Mouse (Mus musculus): ENCODE measurements around the gene Nrxn2.

The Nrxn2 gene

DNA sequence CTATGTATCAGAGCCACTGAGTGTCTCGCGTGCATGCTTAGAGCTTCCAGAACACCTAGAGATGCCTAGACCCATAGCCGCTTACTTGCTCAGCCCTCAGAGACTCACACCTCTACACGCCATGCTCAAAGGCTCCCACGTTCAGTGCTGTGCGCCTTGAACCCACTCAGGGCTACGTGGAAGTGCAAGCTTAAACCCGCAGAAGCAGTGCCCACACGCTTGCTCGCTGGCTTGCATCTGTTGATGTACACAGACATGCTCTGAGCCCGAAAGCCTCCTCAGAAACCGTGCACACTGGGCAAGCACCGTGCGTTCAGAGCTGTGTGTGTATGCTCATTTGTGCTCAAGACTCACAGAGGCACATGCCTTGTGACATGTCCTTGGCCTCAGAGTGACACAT is 103.8 kb downstream of the Nrxn2 start:
- DNase-seq: no peak

GRCm38 (mm10) chr19:6525023-6525422 is 106.5 kb downstream of the Nrxn2 start:
- DNase-seq: no peak

DNA sequence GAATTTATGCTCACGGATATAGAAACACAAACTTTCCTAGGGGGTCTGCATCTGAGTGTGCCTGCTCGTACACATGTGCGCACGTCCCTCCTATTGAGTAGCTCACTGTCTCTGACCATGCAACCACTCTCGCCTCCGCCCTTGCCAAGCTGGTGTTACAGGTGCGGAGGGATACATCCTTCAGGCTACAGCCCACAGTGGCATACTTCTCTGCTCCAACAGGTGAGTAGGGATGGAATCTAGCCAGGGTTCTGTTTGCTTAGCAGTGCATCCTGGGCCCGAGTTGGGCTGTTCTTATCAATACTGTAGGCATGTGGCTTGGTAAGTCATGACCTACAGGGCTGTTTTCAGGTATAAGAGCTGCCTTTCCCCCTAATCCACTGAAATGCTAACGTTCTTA is 107.5 kb downstream of the Nrxn2 start:
- DNase-seq: no peak

- DNase-seq: no peak
Observed at GRCm38 (mm10) chr19:6527439-6527838, 108.9 kb downstream of the Nrxn2 start.

- DNase-seq: no peak
Observed at GRCm38 (mm10) chr19:6527839-6528531, 109.5 kb downstream of the Nrxn2 start.

DNA sequence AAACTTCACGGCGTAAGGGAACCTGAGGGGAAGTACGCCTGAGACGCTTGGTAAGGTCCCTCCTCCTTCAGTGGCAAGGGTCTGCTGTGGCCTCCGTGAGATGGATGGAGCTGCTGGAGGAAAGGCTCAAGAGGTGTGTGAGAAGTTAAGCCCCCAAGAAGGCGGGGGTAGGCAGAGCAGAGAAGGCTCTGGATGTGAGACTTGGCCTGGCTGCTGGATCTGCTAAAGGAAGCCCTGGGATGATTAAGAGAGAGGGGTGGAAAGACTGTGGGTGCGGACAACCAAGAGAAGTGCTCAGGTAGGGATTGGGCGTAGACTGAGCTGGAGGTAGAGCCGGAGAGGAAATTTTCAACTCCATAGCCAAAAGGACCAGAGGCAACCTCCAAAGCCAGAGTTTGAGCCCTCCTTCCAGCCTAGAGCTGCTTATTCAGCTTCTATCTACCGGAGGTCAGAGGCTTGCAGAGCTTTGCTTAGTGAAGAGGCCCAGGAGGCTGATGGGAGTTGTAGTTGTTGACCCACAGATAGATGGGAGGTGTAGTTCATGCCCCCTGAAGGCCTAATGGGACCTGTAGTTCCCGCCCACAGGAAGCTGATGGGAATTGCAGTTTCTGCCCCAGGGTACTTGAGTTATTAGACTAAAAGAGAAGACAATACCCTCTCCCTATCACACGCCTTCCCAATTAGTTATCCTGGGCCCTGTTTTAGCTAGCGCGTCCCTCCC is 110.9 kb downstream of the Nrxn2 start:
- DNase-seq: peak; percentile 57

DNA sequence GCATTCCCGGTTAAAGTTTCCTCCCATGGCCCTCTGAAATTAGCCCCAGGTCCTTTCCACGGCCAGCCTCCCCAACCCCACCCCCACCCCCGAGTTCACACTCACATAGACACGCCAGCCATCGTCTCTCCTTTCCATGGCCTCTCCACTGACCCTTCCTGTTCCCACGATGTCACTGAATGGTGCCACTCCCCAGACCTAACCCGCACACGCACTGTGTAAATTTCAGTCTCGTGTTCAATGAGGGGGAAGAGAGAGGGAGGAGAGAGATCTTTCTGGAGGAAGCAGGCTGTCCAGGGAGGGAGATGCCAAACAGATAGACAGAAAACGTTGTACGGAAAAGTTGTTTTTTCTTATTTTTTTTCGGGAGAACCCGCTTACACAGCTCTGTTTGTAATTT is 111.8 kb downstream of the Nrxn2 start:
- DNase-seq: no peak

DNA sequence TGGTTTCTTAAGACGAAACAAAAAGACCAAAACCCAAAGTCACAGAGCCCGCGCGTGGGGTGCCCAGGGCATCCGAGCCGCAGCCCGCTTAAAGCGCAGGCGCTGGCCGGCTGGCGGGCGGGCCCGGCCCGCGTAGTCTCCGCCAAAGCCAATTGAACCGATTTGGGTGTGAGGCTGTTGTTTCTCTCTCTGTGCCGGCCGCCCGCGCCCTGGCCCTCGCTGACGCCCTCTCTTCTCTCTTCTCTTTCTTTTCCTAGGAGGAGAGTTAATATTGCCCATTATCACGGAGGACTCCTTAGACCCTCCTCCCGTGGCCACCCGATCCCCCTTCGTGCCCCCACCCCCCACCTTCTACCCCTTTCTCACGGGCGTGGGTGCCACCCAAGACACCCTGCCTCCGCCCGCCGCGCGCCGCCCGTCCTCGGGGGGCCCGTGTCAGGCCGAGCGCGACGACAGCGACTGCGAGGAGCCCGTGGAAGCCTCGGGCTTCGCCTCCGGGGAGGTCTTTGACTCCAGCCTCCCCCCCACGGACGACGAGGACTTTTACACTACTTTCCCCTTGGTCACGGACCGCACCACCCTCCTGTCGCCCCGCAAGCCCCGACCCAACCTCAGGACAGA is 112.6 kb downstream of the Nrxn2 start:
- DNase-seq: peak; percentile 68

DNA sequence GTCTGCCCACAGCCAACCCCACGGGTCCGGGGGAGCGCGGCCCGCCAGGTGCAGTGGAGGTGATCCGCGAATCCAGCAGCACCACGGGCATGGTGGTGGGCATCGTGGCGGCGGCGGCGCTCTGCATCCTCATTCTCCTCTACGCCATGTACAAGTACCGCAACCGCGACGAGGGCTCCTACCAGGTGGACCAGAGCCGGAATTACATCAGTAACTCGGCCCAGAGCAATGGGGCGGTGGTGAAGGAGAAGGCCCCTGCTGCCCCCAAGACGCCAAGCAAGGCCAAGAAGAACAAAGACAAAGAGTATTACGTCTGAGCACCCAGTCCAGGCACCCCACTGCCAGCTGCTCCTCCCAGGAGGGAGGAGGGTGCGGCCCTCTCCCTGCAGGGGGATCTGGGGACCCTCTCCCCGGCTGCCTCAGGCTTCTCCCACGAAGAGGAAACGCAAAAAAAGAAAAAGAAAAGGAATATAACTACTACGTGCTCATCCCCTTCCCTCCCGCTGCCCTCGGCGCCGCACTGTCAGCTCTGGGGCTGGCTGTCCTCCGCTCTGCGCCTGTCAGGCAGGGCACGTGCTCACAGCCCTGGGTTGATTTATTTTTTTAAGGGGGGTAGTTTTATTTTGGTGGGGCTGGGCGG is 113.4 kb downstream of the Nrxn2 start:
- peak; percentile 72 for DNase-seq

- peak; percentile 48 for DNase-seq
Observed at GRCm38 (mm10) chr19:6532656-6533055, 114.1 kb downstream of the Nrxn2 start.

DNA sequence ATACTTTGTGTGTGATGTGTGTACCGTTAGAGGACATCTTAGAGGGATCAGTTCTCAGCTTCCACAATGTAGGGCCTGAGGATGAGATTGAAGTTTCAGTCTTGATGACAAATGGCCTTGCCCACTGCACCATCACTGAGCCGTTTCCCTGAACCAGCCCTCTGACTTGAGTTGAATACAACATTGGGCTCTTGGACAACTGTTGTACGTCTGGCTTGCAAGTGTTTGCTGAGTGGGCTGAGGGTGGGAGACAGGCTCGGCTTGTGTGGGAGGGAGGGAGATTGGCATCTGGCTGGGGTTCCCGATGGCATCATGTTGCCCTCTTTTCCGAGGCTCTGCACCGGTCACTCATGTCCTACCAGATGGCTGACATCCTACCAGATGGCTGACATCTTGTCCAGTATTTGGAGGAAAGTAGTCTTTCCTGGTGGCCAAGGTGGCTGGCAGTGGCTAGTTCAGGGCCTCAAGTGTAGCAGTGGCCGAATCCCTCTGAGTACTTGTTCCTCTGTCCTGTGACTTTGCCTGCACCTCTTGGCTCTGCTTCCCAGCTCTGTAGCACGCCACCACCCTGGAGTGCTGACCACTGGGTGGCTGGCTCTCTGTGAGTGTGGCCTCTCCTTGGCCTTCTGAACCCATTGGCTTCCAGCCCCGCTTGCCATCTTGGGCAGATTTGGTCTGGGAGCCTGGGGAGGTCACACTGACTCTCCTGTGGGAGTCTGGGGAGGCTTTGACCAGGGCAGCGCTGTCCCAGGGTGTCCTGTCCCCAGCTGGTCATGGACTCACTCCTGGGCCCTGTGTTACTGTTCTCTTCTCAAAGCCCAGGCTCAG is 115.0 kb downstream of the Nrxn2 start:
- peak; percentile 44 for DNase-seq

DNA sequence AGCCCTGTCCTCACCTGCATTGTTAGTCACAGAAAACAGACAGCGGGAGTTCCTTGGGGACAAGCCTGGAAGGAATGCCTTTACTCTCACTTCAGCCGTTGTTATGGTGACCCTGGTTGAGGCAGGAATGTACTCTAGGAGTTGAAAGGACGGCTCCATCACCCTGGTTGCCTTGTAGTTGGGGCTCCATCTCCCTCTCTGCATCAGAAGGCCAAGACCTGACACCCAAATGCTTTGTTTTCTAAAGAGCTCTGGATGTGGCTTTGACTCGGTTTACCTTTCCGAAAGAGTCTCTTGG is 115.5 kb downstream of the Nrxn2 start:
- DNase-seq: no peak

GRCm38 (mm10) chr19:6536201-6536600 is 117.7 kb downstream of the Nrxn2 start:
- DNase-seq: no peak

GRCm38 (mm10) chr19:6536696-6537095 is 118.2 kb downstream of the Nrxn2 start:
- DNase-seq: no peak

DNA sequence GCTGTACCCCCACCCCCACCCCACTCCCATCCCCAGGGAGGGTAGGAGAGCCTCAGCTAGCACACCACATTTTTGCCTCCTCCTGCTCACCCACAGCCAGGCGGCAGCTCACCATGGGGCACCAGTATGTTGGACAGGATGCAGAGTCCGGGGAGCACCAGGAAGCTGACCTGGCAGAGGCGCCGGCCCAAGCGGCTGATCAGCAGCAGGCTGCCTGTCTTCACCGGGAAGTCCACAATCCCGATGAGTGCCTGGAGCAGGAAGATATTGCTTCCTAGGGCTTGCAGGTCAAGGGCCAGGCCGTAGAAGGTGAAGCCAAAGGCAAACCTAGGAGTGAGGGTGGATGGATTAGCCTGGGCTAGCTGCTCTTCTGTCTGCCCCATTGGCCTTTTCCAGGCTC is 119.0 kb downstream of the Nrxn2 start:
- no peak for DNase-seq

GRCm38 (mm10) chr19:6538546-6538945 is 120.0 kb downstream of the Nrxn2 start:
- no peak for DNase-seq

DNA sequence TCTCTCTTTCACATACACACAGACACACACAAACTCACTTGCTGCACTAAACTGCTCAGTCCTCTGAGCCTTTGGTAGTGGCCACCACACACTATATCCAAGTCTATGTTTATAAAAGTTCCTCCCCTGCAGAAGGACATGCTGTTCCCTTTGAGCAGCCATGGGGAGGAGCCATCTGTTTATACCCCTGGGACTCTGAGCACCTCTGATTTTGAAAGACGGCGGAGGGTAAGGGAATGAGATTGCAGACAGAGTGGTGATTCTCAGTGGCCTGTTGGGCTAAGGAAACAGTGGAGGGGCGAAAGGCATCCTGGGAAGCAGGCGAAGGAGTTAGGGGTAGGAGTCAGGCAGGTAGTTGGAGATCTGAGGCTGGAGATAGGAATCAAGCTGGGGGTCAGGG is 121.1 kb downstream of the Nrxn2 start:
- no peak for DNase-seq

GRCm38 (mm10) chr19:6540191-6540590 is 121.7 kb downstream of the Nrxn2 start:
- DNase-seq: no peak

- DNase-seq: no peak
Observed at GRCm38 (mm10) chr19:6541521-6541920, 123.0 kb downstream of the Nrxn2 start.

DNA sequence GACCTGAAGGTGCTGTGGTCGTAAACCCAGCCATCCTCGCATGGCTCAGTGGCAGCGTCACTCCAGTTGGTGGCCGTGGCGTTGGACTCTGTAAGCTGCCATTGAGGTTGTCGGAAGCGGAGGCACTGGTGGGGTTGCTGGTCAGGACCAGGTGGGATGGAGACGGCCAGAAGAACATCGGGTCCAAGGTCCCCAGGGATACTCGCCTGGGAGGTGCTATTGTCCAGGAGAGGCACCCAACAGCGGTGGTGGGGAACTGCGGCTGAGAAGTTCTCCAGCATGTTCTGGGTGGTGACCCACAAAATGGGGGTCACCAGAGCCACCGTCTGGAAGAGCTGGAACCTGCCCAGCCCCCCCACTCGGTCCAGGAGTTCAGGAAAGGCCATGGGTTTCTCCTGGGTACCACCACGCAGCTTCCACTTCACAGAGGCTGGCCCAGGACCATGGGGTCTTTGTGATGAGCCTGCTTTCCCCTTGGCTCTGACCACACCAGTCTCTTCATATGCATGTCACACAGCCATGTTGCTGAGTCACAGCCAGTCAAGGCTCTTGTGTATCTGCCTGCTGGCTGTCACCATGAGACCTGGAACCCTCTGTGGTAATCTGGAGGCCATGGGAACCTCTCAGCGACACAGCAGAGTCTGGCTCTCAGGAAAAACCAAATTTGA is 124.0 kb downstream of the Nrxn2 start, which contains the start of gene Slc22a12:
Gene Slc22a12 (minus strand): TSS at position 666 of the 668 bp plus-strand sequence.
- no peak for DNase-seq

DNA sequence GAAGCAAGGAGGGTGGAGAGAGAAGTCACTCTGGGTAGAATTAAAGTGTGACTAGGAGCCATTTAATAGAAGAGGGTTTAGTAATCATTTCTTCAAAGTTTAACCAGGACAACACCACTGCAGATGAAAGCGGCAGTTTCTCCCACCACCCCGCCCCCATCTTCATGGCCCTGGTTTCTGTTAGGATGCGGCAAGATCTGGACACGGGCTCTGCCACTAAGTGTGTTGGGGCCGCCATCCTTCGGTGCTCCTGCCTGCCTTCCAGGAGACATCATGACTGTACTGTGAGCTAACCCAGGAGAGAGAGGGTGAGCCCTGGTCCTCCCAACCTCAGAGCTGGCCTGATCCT is 124.5 kb downstream of the Nrxn2 start:
- peak; percentile 67 for DNase-seq

DNA sequence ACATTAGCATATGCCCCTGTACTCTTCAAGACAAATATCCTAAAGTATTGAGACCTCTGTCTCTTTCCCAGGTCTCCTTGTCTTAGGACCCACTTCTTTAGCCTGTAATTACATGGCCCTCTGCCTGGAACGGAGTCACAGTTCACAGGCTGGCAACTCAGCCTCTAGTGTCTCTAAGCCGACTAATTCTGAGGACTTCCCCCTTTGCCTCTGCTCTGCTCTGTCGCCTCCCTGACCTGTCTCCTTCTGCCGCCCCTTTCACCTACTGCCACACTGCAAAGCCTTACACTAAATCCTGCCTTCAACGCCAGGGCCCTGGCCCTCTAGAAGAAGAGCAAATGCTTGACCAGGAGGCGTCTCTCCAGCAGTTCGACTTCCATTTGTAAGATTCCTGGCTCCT is 125.0 kb downstream of the Nrxn2 start:
- DNase-seq: no peak

Data from kidney, postnatal 10 days (tissue).